Mouse (Mus musculus) megakaryocyte, embryonic 14.5 days (primary cell): ENCODE results near the gene Cish.

Source experiments
- FLI1 ChIP-seq: IDR thresholded peaks from 2 replicates; pipeline ENCODE4 v1.6.1; 2012; ENCODE audit warnings: low read length, inconsistent platforms, mixed read lengths
- GATA1 ChIP-seq: IDR thresholded peaks from 3 replicates; pipeline ENCODE4 v1.6.1; 2012; ENCODE audit warnings: mixed read lengths, low read length, inconsistent platforms, borderline replicate concordance

- TF ChIP-seq FLI1 (no peak), GATA1 (no peak)
These were observed 33.5 kb upstream of the Cish start for GRCm38 (mm10) chr9:107262375-107262774.
